Mouse (Mus musculus): ENCODE measurements around the gene Nav3.
A peak's percentile ranks its signal among the peaks of the same experiment; 100 is the strongest.

Nav3 gene

DNA sequence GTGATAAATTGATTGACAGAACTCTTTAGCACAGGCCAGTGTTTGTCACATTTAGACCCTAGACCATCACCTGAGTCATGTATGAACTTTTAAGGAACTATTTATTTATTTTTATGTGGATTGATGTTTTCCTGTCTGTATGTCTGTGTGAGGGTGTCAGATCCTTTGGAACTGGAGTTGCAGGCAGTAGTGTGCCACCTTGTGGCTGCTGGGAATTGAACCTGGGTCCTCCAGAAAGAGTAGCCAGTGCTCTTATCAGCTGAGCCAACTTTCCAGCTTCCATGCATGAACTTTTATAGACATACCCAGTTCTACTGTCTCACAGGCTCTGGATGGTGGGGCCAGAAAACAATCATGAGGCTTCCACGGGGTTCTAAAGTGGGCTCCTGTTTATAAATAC is 536.5 kb downstream of the Nav3 start:
- no peak for DNase-seq (ENCODE audit: low spot score)

DNA sequence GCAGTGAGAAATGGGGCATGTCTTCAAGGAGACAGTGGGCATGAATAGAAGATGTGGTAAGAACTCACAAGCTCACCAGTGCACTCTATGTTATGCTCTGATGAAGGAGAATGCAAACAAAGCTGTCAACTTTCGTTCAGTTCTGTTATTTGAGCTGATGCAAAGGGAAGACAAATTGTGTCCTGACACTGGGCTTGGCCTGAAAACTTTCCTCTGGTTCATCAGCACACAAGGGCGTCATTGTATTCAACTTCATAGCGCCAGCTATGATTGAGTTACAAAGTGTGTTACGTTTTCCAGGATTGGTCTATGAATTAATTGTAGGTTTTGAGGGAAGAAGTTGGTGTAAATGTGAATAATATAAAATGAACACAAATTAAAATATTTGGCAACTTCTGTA is 548.8 kb downstream of the Nav3 start:
- no peak for DNase-seq (ENCODE audit: low spot score)

GRCm38 (mm10) chr10:109906413-109906785 is 549.6 kb downstream of the Nav3 start:
- DNase-seq (ENCODE audit: low spot score), result peak; percentile 62

- peak; percentile 84 for DNase-seq (ENCODE audit: low spot score)
Observed at GRCm38 (mm10) chr10:109905649-109906412, 550.2 kb downstream of the Nav3 start.

GRCm38 (mm10) chr10:109904841-109905240 is 551.2 kb downstream of the Nav3 start:
- DNase-seq (ENCODE audit: low spot score), result no peak

GRCm38 (mm10) chr10:109903701-109904555 is 552.1 kb downstream of the Nav3 start:
- peak; percentile 77 for DNase-seq (ENCODE audit: low spot score)

DNA sequence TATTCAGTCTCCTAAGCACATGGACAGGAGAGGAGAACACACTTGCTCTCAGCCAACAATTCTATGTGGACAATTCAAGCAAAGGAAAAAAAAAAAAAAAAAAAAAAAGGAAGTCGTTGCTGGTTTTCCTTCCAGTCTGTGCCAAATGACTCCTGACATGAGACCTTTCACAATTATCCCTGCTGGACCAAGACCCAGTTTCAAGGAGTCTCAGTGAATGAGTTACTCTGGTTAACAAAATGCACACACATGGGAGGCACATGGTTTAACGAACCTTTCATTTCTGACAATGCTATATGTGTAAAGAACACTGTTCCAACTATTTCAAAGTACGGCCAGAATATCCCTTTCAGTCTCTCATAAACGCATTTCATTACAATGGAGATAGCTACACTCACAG is 552.8 kb downstream of the Nav3 start:
- DNase-seq (ENCODE audit: low spot score), result peak; percentile 32

GRCm38 (mm10) chr10:109889171-109889475 is 566.9 kb downstream of the Nav3 start:
- no peak for DNase-seq (ENCODE audit: low spot score)

GRCm38 (mm10) chr10:109888355-109889170 is 567.4 kb downstream of the Nav3 start:
- no peak for DNase-seq (ENCODE audit: low spot score)

DNA sequence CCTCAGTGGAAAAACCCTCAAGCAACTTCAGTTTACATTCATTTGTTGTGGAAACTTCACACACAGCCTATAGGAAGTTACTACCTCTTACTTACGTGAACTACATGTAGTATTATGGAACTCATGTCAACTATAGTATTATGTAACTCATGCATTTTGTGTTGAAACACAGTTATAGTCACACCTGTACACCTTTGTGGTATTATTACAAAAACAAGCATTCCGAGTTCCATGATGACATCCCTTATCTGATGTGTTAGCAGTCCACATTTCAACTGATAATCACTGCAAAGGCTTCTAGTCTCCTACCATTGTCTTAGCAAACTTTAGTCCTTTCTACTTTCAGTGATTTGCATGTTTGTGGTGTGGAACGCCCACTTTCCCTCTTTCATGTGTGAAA is 568.8 kb downstream of the Nav3 start:
- no peak for DNase-seq (ENCODE audit: low spot score)

DNA sequence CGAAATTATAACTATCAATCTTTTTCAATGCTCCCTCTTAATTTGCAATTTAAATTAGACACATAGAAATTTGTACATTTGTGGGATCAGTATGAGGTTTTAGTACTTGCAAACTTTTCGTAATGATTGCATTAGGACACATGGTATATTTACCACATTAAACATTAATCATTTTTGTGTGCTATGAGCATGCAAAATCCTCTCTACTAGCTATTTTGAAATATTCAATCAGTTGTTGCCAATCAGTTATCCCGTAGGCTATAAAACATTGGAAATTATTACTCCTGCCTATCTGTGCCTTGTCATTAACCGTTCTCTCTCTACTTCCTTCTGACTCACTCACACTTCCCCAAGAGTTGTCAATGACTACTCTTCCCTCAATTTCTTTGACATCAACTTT is 579.9 kb downstream of the Nav3 start:
- no peak for DNase-seq (ENCODE audit: low spot score)

DNA sequence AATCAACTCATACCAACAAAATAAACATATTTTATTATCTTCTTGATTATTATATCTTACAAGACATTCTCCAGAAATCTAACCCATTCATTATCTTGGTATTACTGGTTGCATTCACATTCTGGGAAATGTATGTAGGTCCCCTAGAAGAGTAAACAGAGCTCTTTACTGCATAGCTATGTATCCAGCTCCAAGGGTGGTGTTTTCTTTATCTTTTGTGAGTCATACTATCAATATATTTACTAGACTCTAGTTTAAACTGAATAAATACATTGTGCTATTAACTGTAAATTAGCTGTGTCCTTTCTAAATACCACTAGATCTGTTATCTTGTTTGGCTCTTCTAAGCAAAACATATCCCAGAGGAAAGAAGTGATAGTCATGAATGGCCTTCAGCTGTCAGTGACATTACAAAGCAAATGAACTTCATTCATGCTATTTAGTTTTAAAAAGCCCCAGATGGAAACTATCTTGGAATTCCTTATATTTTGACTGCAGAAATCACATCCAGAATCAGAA is 580.6 kb downstream of the Nav3 start:
- DNase-seq (ENCODE audit: low spot score), result no peak

- peak; percentile 36 for DNase-seq (ENCODE audit: low spot score)
Observed at GRCm38 (mm10) chr10:109874652-109875311, 581.2 kb downstream of the Nav3 start.

DNA sequence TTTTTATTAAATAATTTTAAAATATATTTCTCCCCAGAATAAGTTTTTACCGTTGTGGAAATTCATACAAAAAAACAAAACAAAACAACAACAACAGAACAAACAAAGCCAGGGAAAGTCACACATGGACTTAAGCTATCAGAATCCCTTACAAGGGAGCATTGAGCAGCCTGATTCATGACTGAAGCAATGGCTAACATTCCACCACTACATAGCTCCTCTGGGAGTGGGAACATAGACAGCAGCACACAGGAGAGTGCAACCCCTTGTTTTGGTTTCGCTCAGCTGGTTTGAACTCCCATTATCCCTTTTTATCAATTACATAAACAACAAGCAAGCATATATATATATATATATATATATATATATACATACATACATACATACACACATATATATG is 589.9 kb downstream of the Nav3 start:
- DNase-seq (ENCODE audit: low spot score), result no peak

GRCm38 (mm10) chr10:109865391-109865790 is 590.6 kb downstream of the Nav3 start:
- peak; percentile 9 for DNase-seq (ENCODE audit: low spot score)

DNA sequence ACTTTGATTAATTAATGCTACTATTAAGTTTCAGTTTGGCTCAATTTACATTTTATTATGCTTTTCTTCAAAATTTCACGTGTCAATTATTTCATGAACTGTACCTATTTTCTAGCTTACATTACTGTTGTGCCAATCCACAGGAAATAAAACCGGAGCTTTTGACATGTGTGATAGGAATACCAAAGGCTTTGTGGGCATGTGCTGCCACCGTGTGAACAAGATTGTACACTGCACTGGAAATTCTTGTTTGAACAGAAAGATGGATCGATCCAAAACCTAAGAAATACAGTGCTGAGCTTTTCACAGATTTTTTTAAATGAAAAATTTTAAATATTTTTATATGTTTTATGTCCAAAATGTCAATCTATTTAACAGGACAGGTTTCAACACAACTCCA is 591.3 kb downstream of the Nav3 start:
- peak; percentile 78 for DNase-seq (ENCODE audit: low spot score)

GRCm38 (mm10) chr10:109861275-109861674 is 594.7 kb downstream of the Nav3 start:
- peak; percentile 69 for DNase-seq (ENCODE audit: low spot score)

DNA sequence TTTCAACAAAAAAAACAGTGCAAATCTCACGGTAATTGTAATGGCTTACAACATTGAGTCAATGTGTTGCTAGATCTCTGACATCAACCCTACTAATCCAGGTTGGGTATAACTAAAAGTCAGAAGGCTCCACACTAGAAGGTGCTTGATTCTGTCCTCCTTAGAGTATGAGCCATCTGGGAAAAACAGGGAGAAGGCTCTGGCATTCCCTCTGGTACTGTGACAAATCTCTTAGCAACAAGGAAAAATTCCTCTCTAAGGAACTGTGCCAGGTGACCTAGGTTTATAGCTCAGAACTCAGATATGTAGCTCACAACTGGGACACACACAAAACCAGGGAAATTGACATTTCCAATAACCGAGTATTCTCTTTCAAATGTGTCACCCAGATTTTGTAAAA is 597.4 kb downstream of the Nav3 start:
- no peak for DNase-seq (ENCODE audit: low spot score)

DNA sequence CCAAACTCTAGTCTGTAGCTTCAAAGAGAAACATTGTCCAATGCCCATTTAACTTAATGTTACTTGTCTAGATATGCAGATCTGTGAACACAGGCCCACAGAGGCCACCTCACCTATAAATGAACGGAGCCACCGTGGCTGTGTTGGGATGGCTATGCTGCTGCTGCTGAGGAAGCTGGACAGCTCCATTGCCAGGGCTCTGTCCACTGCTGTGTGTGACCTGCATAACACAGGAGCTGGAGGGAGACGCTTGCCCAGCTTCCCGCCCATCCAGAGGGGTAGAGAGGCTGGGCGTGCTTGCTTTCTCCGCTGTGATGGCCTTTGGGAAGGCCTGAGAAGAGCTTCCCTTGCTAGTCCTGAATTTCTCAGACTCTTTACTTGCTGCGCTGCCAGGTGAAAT is 603.6 kb downstream of the Nav3 start:
- DNase-seq (ENCODE audit: low spot score), result no peak

- DNase-seq (ENCODE audit: low spot score), result no peak
Observed at GRCm38 (mm10) chr10:109847631-109848030, 608.4 kb downstream of the Nav3 start.

- no peak for DNase-seq (ENCODE audit: low spot score)
Observed at GRCm38 (mm10) chr10:109843661-109844060, 612.3 kb downstream of the Nav3 start.

- DNase-seq (ENCODE audit: low spot score), result no peak
Observed at GRCm38 (mm10) chr10:109832768-109833291, 623.2 kb downstream of the Nav3 start.
